ENCODE assay signal across 8 mouse cellular contexts in the genomic region with DNA sequence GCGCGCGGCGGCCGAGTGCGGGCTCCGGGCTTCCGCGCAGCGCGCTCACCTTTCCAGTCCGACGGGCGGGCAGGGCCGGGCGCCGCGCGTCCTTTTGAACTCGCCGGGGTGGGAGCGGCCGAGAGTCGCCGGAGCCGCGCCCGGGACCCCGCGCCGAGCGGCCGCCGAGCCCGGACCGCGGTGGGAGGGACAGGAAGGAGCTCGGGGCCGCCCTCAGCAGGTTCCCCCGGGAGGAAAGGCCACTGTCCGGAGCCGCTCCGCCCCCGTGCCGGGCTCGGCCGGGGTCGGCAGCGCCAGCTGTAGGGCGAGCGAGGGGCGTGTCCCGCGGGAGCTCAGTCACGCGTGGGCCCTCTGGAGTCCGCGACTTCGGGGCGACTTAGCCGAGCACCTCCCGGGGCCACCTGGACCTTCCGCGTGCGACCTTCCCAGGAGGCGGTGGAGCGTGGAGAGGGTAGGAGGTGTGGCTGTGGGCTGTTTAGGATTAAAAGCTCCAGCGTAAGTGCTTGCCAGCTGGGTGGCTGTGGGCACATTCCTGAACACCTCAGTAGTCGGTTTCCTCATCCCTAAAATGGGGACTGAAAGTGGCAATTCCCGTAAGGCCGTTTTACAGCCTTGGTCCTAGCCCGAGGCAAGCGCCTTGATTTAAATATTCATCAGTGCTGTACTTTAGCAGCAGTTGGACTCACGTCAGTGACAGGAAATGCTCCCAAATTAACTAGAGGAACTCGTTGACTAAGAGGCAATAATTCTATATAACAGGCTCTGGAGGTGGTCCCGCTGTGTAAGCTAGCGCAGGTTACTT. TPM values are rescaled to one million over a fixed set of nuclear protein-coding genes. Genes with fewer than 3 reads are reported as not detected.
DNase-seq lines count a peak whose midpoint lies in the region; ATAC-seq and TF ChIP-seq lines count a peak whose summit lies in the region.

A gene (minus strand): TSS at position 241 of the 802 bp plus-strand sequence.

- H3K4me2 ChIP-seq in embryonic facial prominence, embryonic 11.5 days (ENCODE audit: low read depth, low read length), result peak within 1 kb of the TSS; percentile 93
- H3K4me2 ChIP-seq in heart, postnatal 0 days (ENCODE audit: low read depth, low read length), result peak within 1 kb of the TSS; percentile 89

- no peak within 1 kb of the TSS for H3K27ac ChIP-seq in embryonic facial prominence, embryonic 11.5 days (replicated peaks; ENCODE audit: low read depth, low read length)
- H3K27ac ChIP-seq in heart, postnatal 0 days (ENCODE audit: low read depth), result peak within 1 kb of the TSS; percentile 75
- H3K27ac ChIP-seq in testis, adult 2 months (ENCODE audit: control insufficient read depth, insufficient read depth, low read depth, low read length), result no peak within 1 kb of the TSS

- peak; percentile 44 for DNase-seq in embryonic facial prominence, embryonic 11.5 days (ENCODE audit: low spot score)
- DNase-seq in heart, postnatal 0 days (ENCODE audit: low spot score), result peak; percentile 38
- DNase-seq in kidney, postnatal 25 days, result peak; percentile 81 to 94
- no peak for DNase-seq in cerebellum, postnatal 10 days

- peak within 1 kb of the TSS; percentile 43 for H3K4me3 ChIP-seq in erythroblast, embryonic 14.5 days (replicated peaks)
- peak within 1 kb of the TSS; percentile 51 for H3K4me3 ChIP-seq in embryonic facial prominence, embryonic 11.5 days (ENCODE audit: low read depth, low read length)
- H3K4me3 ChIP-seq in heart, postnatal 0 days (ENCODE audit: low read depth, low read length), result peak within 1 kb of the TSS; percentile 75
- peak within 1 kb of the TSS; percentile 81 for H3K4me3 ChIP-seq in testis, adult 2 months (ENCODE audit: control insufficient read depth, low read depth, low read length)

- no peak for TF ChIP-seq EP300 in heart, postnatal 0 days (IDR thresholded peaks at IDR 0.05; ENCODE audit: low read depth)

- TF ChIP-seq CTCF in heart, postnatal 0 days (IDR thresholded peaks at IDR 0.05; ENCODE audit: low read depth), result no peak
- no peak for TF ChIP-seq CTCF in testis, adult 2 months (IDR thresholded peaks at IDR 0.05; ENCODE audit: control insufficient read depth, insufficient read depth, insufficient replicate concordance, low read depth, low read length)

- H3K9ac ChIP-seq in embryonic facial prominence, embryonic 11.5 days (replicated peaks; ENCODE audit: low read length), result peak within 1 kb of the TSS; percentile 48
- peak within 1 kb of the TSS; percentile 73 for H3K9ac ChIP-seq in heart, postnatal 0 days (replicated peaks; ENCODE audit: low read depth, low read length)

- H3K4me1 ChIP-seq in erythroblast, embryonic 14.5 days (ENCODE audit: control insufficient read depth), result peaks cover 9% of the 10 kb centered on the region
- peaks cover 3% of the 10 kb centered on the region for H3K4me1 ChIP-seq in embryonic facial prominence, embryonic 11.5 days (ENCODE audit: control insufficient read depth, insufficient read depth, low read length)
- H3K4me1 ChIP-seq in heart, postnatal 0 days (ENCODE audit: control insufficient read depth, insufficient read depth), result peaks cover 16% of the 10 kb centered on the region; the same call in 1 of the 2 replicates
- peaks cover 17% of the 10 kb centered on the region for H3K4me1 ChIP-seq in testis, adult 2 months (ENCODE audit: control insufficient read depth, insufficient read depth, low read length)

- under 1% methylated on average over 69 of the region's 77 CpGs for WGBS in embryonic facial prominence, embryonic 11.5 days
- WGBS in heart, postnatal 0 days, result under 1% methylated on average over 69 of the region's 77 CpGs

- no peaks in the 10 kb centered on the region for H3K36me3 ChIP-seq in erythroblast, embryonic 14.5 days (ENCODE audit: control insufficient read depth)
- H3K36me3 ChIP-seq in embryonic facial prominence, embryonic 11.5 days (replicated peaks; ENCODE audit: control insufficient read depth, insufficient read depth, low read depth, low read length), result no peaks in the 10 kb centered on the region
- H3K36me3 ChIP-seq in heart, postnatal 0 days (replicated peaks; ENCODE audit: control insufficient read depth, insufficient read depth, low read length), result no peaks in the 10 kb centered on the region
- H3K36me3 ChIP-seq in testis, adult 2 months (ENCODE audit: control insufficient read depth, insufficient read depth, low read length), result no peaks in the 10 kb centered on the region

- TF ChIP-seq POLR2A in testis, adult 2 months (IDR thresholded peaks at IDR 0.05; ENCODE audit: control insufficient read depth, low read depth, low read length), result no peak

- no peak for ATAC-seq in erythroblast, adult 5-6 weeks (replicated peaks; ENCODE audit: low FRiP score, poor library complexity, severe bottlenecking)
- ATAC-seq in embryonic facial prominence, embryonic 11.5 days (replicated peaks; ENCODE audit: insufficient number of reproducible peaks, low FRiP score, low TSS enrichment, low read depth), result no peak
- peak; percentile 55 for ATAC-seq in heart, postnatal 0 days (ENCODE audit: insufficient read depth, low read depth)
- ATAC-seq in megakaryocyte, adult 5-6 weeks (ENCODE audit: poor library complexity, severe bottlenecking), result peak; percentile 33

- peaks cover 66% of the 10 kb centered on the region for H3K27me3 ChIP-seq in erythroblast, embryonic 14.5 days (ENCODE audit: control insufficient read depth)
- peaks cover 40% of the 10 kb centered on the region for H3K27me3 ChIP-seq in embryonic facial prominence, embryonic 11.5 days (ENCODE audit: control insufficient read depth, insufficient read depth, low read length)
- H3K27me3 ChIP-seq in heart, postnatal 0 days (ENCODE audit: control insufficient read depth, insufficient read depth, low read length), result peaks cover 24% of the 10 kb centered on the region
- no peaks in the 10 kb centered on the region; the same call in 1 of the 2 replicates for H3K27me3 ChIP-seq in testis, adult 2 months (ENCODE audit: control insufficient read depth, insufficient read depth, low read length)

- peaks cover 6% of the 10 kb centered on the region; the same call in 1 of the 2 replicates for H3K9me3 ChIP-seq in erythroblast, embryonic 14.5 days (ENCODE audit: control insufficient read depth, low read length)
- H3K9me3 ChIP-seq in embryonic facial prominence, embryonic 11.5 days (replicated peaks; ENCODE audit: control insufficient read depth, low read length), result no peaks in the 10 kb centered on the region
- H3K9me3 ChIP-seq in heart, postnatal 0 days (replicated peaks; ENCODE audit: control insufficient read depth, low read length), result no peaks in the 10 kb centered on the region

RNA-seq across cellular contexts. Expression of the gene that starts here (rescaled TPM):
- 0.27 and 0.44 TPM in 2 replicates for polyA plus RNA-seq in erythroblast, embryonic 14.5 days (2012)
- 3.8 and 4.8 TPM in 2 replicates for total RNA-seq in erythroblast, adult 5-6 weeks (2015; ENCODE audit: low replicate concordance)
- 0.84 and 1.0 TPM in 2 replicates for total RNA-seq in erythroblast, adult 5-6 weeks (2017; ENCODE audit: low replicate concordance)
- polyA plus RNA-seq in embryonic facial prominence, embryonic 11.5 days (2014; fragmentation: Nextera tagmentation; extraction: Ambion mirVana), result 4.0 and 5.4 TPM in 2 replicates
- total RNA-seq in heart, postnatal 0 days (2014; rRNA removed; ENCODE audit: low replicate concordance), result 20.5 and 27.6 TPM in 2 replicates
- polyA plus RNA-seq in heart, postnatal 0 days (2015; fragmentation: Nextera tagmentation; extraction: Ambion mirVana), result 15.9 and 19.0 TPM in 2 replicates
- total RNA-seq in megakaryocyte, adult 5-6 weeks (2015), result 1.1 and 3.2 TPM in 2 replicates
- total RNA-seq in megakaryocyte, adult 5-6 weeks (2017), result 0.51 and 4.5 TPM in 2 replicates
- polyA plus RNA-seq in testis, adult 2 months (2012; rRNA removed), result 3.6 and 4.9 TPM in 2 replicates

Comparison
In these comparisons a context has a peak if more than half of its experiments do, and no peak if none do; other contexts are left out.
1. ATAC-seq: peak in heart, postnatal 0 days (single experiment) and megakaryocyte, adult 5-6 weeks (single experiment); none in erythroblast, adult 5-6 weeks (single experiment) and embryonic facial prominence, embryonic 11.5 days (single experiment).
2. DNase-seq: peak in embryonic facial prominence, embryonic 11.5 days (single experiment), heart, postnatal 0 days (single experiment) and kidney, postnatal 25 days (2 of 2); none in cerebellum, postnatal 10 days (0 of 2).
3. Peak in every context shown above with its lines, with median percentiles within 50 percentile points of each other: H3K4me3 ChIP-seq.